Mouse (Mus musculus): Measurements from ENCODE around the gene Vhl.

Gene Vhl

GRCm38 (mm10) chr6:113623941-113624751 is at the start of gene Vhl:
TSS of gene Vhl (plus strand) at chr6:113623959.
- peak; percentile 90 to 93 for DNase-seq

- DNase-seq: no peak
Observed at GRCm38 (mm10) chr6:113576044-113576443, 47.7 kb upstream of the Vhl start.

GRCm38 (mm10) chr6:113579306-113579705 is 44.5 kb upstream of the Vhl start:
- DNase-seq: no peak

- DNase-seq: no peak
Observed at GRCm38 (mm10) chr6:113583023-113583422, 40.7 kb upstream of the Vhl start.

- DNase-seq: no peak
Observed at GRCm38 (mm10) chr6:113585065-113585464, 38.7 kb upstream of the Vhl start.

GRCm38 (mm10) chr6:113586466-113587183 is 37.1 kb upstream of the Vhl start:
- DNase-seq: peak; percentile 14 to 31

GRCm38 (mm10) chr6:113592637-113593036 is 31.1 kb upstream of the Vhl start:
- no peak for DNase-seq

GRCm38 (mm10) chr6:113597945-113598344 is 25.8 kb upstream of the Vhl start:
- no peak for DNase-seq

- DNase-seq: no peak
Observed at GRCm38 (mm10) chr6:113599833-113600232, 23.9 kb upstream of the Vhl start.

- no peak for DNase-seq
Observed at GRCm38 (mm10) chr6:113600543-113601139, 23.1 kb upstream of the Vhl start, which contains the start of gene Fancd2os. TSS of gene Fancd2os (minus strand) at chr6:113600715.

GRCm38 (mm10) chr6:113602821-113603220 is 20.9 kb upstream of the Vhl start:
- no peak for DNase-seq

- DNase-seq: peak in 1 of 2 experiments; percentile 8
Observed at GRCm38 (mm10) chr6:113603993-113604392, 19.8 kb upstream of the Vhl start.

- peak; percentile 86 to 89 for DNase-seq
Observed at GRCm38 (mm10) chr6:113604432-113605223, 19.1 kb upstream of the Vhl start, which contains the start of gene Brk1. TSS of gene Brk1 (plus strand) at chr6:113604772.

- DNase-seq: no peak
Observed at GRCm38 (mm10) chr6:113605224-113605545, 18.6 kb upstream of the Vhl start.

- no peak for DNase-seq
Observed at GRCm38 (mm10) chr6:113608871-113609270, 14.9 kb upstream of the Vhl start.

- DNase-seq: no peak
Observed at GRCm38 (mm10) chr6:113609293-113609692, 14.5 kb upstream of the Vhl start.

- DNase-seq: no peak
Observed at GRCm38 (mm10) chr6:113612258-113612969, 11.3 kb upstream of the Vhl start.

- no peak for DNase-seq
Observed at GRCm38 (mm10) chr6:113614152-113614551, 9.6 kb upstream of the Vhl start.

- no peak for DNase-seq
Observed at GRCm38 (mm10) chr6:113614997-113615396, 8.8 kb upstream of the Vhl start.

- DNase-seq: no peak
Observed at GRCm38 (mm10) chr6:113615489-113615888, 8.3 kb upstream of the Vhl start.

GRCm38 (mm10) chr6:113623386-113623785 is 373 bp upstream of the Vhl start:
- peak in 1 of 2 experiments; percentile 21 for DNase-seq
